Mouse (Mus musculus) kidney, postnatal 0 days (tissue): ENCODE measurements around the gene Rbms1. TPM values are rescaled to one million over a fixed set of nuclear protein-coding genes. Genes with fewer than 3 reads are reported as not detected.

Experiments
- ATAC-seq: fragments of 200-750 bp; cut with Nextera tagmentation; replicated peaks from 2 replicates; pipeline ENCODE4 v1.8.0; 2017; ENCODE audit warnings: low read depth, moderate number of reproducible peaks, moderate TSS enrichment, moderate library complexity; ENCODE audit not compliant: low FRiP score
- DNase-seq: peaks from one replicate; pipeline ENCODE4 v3.0.0-alpha.2; 2016; ENCODE audit warnings: low spot score
- H3K27ac ChIP-seq: fragments of 300-500 bp; sonication (generic); 2 replicates; pipeline ENCODE4 v1.5.1; 2014; ENCODE audit warnings: mild to moderate bottlenecking
- H3K27me3 ChIP-seq: fragments of 300-500 bp; sonication (generic); 2 replicates; pipeline ENCODE4 v1.6.1; 2014; ENCODE audit warnings: low read length, mixed read lengths; ENCODE audit not compliant: insufficient read depth
- H3K36me3 ChIP-seq: fragments of 300-500 bp; sonication (generic); 2 replicates; pipeline ENCODE4 v1.6.1; 2014; ENCODE audit warnings: low read length, mixed read lengths; ENCODE audit not compliant: insufficient read depth
- H3K4me1 ChIP-seq: fragments of 300-500 bp; sonication (generic); replicated peaks from 2 replicates; pipeline ENCODE4 v1.6.1; 2014; ENCODE audit warnings: antibody characterized with exemption, low read length, mixed read lengths; ENCODE audit not compliant: insufficient read depth
- H3K4me2 ChIP-seq: fragments of 300-500 bp; sonication (generic); 2 replicates; pipeline ENCODE4 v1.6.1; 2014; ENCODE audit warnings: mild to moderate bottlenecking, low read length, moderate library complexity, mixed read lengths
- H3K4me3 ChIP-seq: fragments of 300-500 bp; sonication (generic); replicated peaks from 2 replicates; pipeline ENCODE4 v1.5.1; 2014; ENCODE audit warnings: low read depth, low read length
- H3K9ac ChIP-seq: fragments of 300-500 bp; sonication (generic); 2 replicates; pipeline ENCODE4 v1.6.1; 2014; ENCODE audit warnings: low read depth, low read length
- H3K9me3 ChIP-seq: fragments of 300-500 bp; sonication (generic); replicated peaks from 2 replicates; pipeline ENCODE4 v1.6.1; 2016; ENCODE audit warnings: low read length, inconsistent platforms, mixed read lengths
- CTCF ChIP-seq: IDR thresholded peaks from 2 replicates; pipeline ENCODE4 v1.5.1; 2016; ENCODE audit warnings: antibody characterized with exemption, low read depth, mild to moderate bottlenecking, moderate library complexity
- WGBS: fragments of 180-500 bp; shearing (Covaris S2); extraction: QIAGEN DNeasy Blood & Tissue Kit; methylation state at CpG from one replicate; pipeline ENCODE4 v1.1.7; 2014; 5-methylcytosine and 5-hydroxymethylcytosine counted together
- polyA plus RNA-seq: library from polyadenylated mRNA; unstranded; fragments of >200 nt; fragmentation: Nextera tagmentation; extraction: Ambion mirVana; gene quantifications from 2 replicates; pipeline ENCODE4 v1.2.1, GENCODE M21; 2015

Gene Rbms1
- polyA plus RNA-seq, 1 experiment from 2014 or later, result 92.5 TPM

GRCm38 (mm10) chr2:60936910-60937309 lies 26.1 kb downstream of the Rbms1 start:
- no peak for TF ChIP-seq CTCF
- Histone ChIP-seq H3K36me3 (no peaks in the 10 kb centered on the region), H3K4me3 (no peak overlapping the region), H3K4me2 (no peak overlapping the region), H3K9ac (no peak overlapping the region), H3K9me3 (no peaks in the 10 kb centered on the region), H3K4me1 (0 out of 2 replicates have a peak, but pooled peaks cover 7% of the 10 kb centered on the region), H3K27me3 (no peaks in the 10 kb centered on the region), H3K27ac (no peak overlapping the region)
- WGBS, result 92% methylated on average over 14 of the region's 14 CpGs
- DNase-seq (no peak), ATAC-seq (no peak)

DNA sequence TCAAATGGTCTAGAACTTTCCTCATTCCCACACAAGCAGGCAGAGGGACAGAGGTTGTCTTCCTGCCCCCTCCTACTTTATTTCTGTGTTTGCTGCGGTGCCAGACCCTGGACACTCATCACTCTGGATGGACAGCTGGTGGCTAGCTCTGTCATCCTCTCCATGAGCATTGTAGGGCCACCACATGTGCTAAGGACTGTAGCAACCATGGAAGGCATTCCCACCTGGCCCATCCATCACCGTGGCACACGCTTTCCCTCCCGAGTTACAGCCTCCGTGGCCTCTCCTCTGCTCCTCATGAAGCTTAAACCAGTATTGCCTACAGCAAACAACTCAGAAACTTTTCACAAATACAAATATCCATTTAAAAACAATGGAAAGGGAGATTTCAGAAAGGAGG lies 34.0 kb downstream of the Rbms1 start:
- no peak overlapping the region for H3K4me3 ChIP-seq
- WGBS, result 92% methylated on average over 5 of the region's 5 CpGs
- TF ChIP-seq CTCF, result no peak
- no peak overlapping the region for H3K27ac ChIP-seq
- peaks cover 9% of the 10 kb centered on the region; the same call in 1 of the 2 replicates for H3K4me1 ChIP-seq
- no peaks in the 10 kb centered on the region for H3K27me3 ChIP-seq
- no peak for ATAC-seq
- no peaks in the 10 kb centered on the region for H3K9me3 ChIP-seq
- no peak overlapping the region for H3K9ac ChIP-seq
- no peaks in the 10 kb centered on the region for H3K36me3 ChIP-seq
- no peak overlapping the region for H3K4me2 ChIP-seq
- DNase-seq, result no peak

- Histone ChIP-seq H3K27me3 (no peaks in the 10 kb centered on the region), H3K4me3 (no peak overlapping the region), H3K36me3 (no peaks in the 10 kb centered on the region), H3K9me3 (no peaks in the 10 kb centered on the region), H3K4me2 (no peak overlapping the region), H3K9ac (no peak overlapping the region), H3K4me1 (peaks cover 13% of the 10 kb centered on the region; the same call in 1 of the 2 replicates), H3K27ac (no peak overlapping the region)
- ATAC-seq, result no peak
- no peak for TF ChIP-seq CTCF
- DNase-seq, result no peak
- 83% methylated on average over 8 of the region's 8 CpGs for WGBS
Observed at GRCm38 (mm10) chr2:60927906-60928775, 34.9 kb downstream of the Rbms1 start.

GRCm38 (mm10) chr2:60925063-60925462 lies 37.9 kb downstream of the Rbms1 start:
- H3K27ac ChIP-seq, result no peak overlapping the region
- no peak overlapping the region for H3K4me2 ChIP-seq
- no peaks in the 10 kb centered on the region for H3K36me3 ChIP-seq
- no peak overlapping the region for H3K4me3 ChIP-seq
- no peaks in the 10 kb centered on the region for H3K9me3 ChIP-seq
- WGBS, result 68% methylated on average over 5 of the region's 5 CpGs
- no peak overlapping the region for H3K9ac ChIP-seq
- H3K4me1 ChIP-seq, result peaks cover 13% of the 10 kb centered on the region; the same call in 1 of the 2 replicates
- no peak for DNase-seq
- TF ChIP-seq CTCF, result no peak
- no peak for ATAC-seq
- no peaks in the 10 kb centered on the region for H3K27me3 ChIP-seq

DNA sequence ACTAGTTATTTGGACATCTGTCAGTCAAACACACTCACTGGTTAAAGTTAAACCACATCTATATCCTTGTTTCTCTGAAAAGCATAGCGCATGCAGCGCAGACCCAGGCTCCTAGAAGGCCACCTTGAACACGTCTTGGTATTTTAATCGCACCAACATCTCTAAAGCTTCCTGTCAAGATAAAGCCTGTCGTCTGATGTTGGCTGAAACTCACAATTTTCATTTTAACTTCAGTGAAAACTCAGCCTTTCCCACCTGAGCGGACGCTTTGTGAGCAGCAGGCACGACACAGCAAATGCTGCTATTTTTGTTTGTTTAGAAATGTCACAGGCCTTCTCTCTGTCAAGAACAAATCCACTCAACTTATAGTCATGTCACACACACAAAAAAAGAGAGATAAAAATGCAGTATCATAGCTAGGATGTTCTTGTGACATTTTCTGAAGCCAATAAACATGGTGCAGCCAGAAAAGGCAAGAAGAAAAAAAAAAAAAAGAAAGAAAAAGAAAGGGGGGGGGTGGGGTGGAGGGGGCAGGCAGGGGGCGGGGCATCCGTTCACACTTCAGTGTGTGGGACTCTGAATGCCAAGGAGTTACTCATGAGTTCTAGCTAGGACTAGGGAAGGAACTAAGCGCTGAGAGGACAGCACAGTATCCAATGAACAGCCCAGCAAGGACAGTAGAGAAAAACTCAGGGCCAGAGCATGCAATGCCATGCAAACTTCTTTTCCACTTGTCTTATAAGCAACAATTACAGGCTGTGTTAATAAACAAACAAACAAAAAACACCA lies 39.0 kb downstream of the Rbms1 start:
- Histone ChIP-seq H3K36me3 (no peaks in the 10 kb centered on the region), H3K27ac (no peak overlapping the region), H3K9ac (no peak overlapping the region), H3K4me3 (no peak overlapping the region), H3K27me3 (no peaks in the 10 kb centered on the region), H3K9me3 (no peaks in the 10 kb centered on the region), H3K4me2 (no peak overlapping the region), H3K4me1 (peaks cover 13% of the 10 kb centered on the region; the same call in 1 of the 2 replicates)
- no peak for ATAC-seq
- DNase-seq, result no peak
- 50% methylated on average over 11 of the region's 11 CpGs for WGBS
- no peak for TF ChIP-seq CTCF

DNA sequence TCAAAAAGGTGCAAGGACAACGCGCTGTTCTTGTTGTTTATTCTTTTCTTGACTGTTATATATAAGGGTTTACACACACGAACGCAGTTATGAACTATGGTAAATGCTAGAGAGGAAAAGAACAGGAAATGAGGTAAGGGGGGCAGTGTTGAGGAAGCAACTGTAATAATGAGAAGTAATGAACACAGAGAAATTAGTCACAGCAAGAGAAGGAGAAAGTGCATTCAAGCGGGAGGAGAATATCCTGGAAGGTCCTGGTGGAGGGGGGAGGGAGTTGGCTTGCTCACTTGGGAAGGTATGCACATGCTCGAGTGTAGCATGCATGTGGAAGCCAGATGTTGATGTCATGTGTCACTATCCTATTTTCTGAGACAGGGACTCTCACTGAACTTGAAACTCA lies 39.9 kb downstream of the Rbms1 start:
- Histone ChIP-seq H3K27me3 (no peaks in the 10 kb centered on the region), H3K27ac (peak overlapping the region; percentile 8; the same call in 1 of the 2 replicates), H3K4me3 (no peak overlapping the region), H3K9me3 (no peaks in the 10 kb centered on the region), H3K9ac (no peak overlapping the region), H3K4me2 (no peak overlapping the region), H3K36me3 (no peaks in the 10 kb centered on the region), H3K4me1 (peaks cover 13% of the 10 kb centered on the region; the same call in 1 of the 2 replicates)
- peak; percentile 48 for DNase-seq
- TF ChIP-seq CTCF, result no peak
- ATAC-seq, result no peak
- 39% methylated on average over 6 of the region's 6 CpGs for WGBS
